Mouse (Mus musculus) ES-Bruce4 (cell line): ENCODE measurements at regions not wholly inside any gene's neighbourhood (a gene's known extent, or its start where the extent isn't known, plus 50 kb on each side); places are given as distances from the start of the nearest gene placed in this dataset.

Source experiments
- CTCF ChIP-seq: IDR thresholded peaks from one replicate; pipeline ENCODE4 v1.8.1; 2011; ENCODE audit warnings: low read depth, low read length
- EP300 ChIP-seq: IDR thresholded peaks from 2 replicates; pipeline ENCODE4 v1.6.1; 2011; ENCODE audit warnings: low read depth, low read length; ENCODE audit not compliant: insufficient read depth

GRCm38 (mm10) chr19:36204269-36204668 is 84.4 kb upstream of the Ankrd1 start:
- TF ChIP-seq CTCF (no peak), EP300 (no peak)
